Mouse (Mus musculus) forebrain, embryonic 13.5 days (tissue): Measurements from ENCODE around the gene Carm1. TPM values are rescaled to one million over a fixed set of nuclear protein-coding genes. Genes with fewer than 3 reads are reported as not detected.
"Not testable (repeated sequence)": the region's sequence is repeated elsewhere in the genome, so short reads cannot be mapped to it uniquely, and the experiment has no call there.

ENCODE experiments used
- ATAC-seq: fragments of 200-750 bp; cut with Nextera tagmentation; 2 replicates; pipeline ENCODE4 v1.8.0; 2017
- H3K27ac ChIP-seq: fragments of 300-500 bp; sonication (generic); 2 replicates; pipeline ENCODE4 v1.5.1; 2015; ENCODE audit warnings: inconsistent platforms, mild to moderate bottlenecking, moderate library complexity
- H3K27me3 ChIP-seq: fragments of 300-500 bp; sonication (generic); 2 replicates; pipeline ENCODE4 v1.6.1; 2015; ENCODE audit warnings: mild to moderate bottlenecking, inconsistent platforms
- H3K36me3 ChIP-seq: fragments of 300-500 bp; sonication (generic); 2 replicates; pipeline ENCODE4 v1.6.1; 2015; ENCODE audit warnings: mild to moderate bottlenecking, inconsistent platforms; ENCODE audit not compliant: poor library complexity, severe bottlenecking
- H3K4me1 ChIP-seq: fragments of 300-500 bp; sonication (generic); 2 replicates; pipeline ENCODE4 v1.6.1; 2015; ENCODE audit warnings: inconsistent platforms
- H3K4me2 ChIP-seq: fragments of 300-500 bp; sonication (generic); 2 replicates; pipeline ENCODE4 v1.6.1; 2015; ENCODE audit warnings: inconsistent platforms, mild to moderate bottlenecking, moderate library complexity
- H3K4me3 ChIP-seq: fragments of 300-500 bp; sonication (generic); 2 replicates; pipeline ENCODE4 v1.5.1; 2015; ENCODE audit warnings: mild to moderate bottlenecking, inconsistent platforms
- H3K9ac ChIP-seq: fragments of 300-500 bp; sonication (generic); 2 replicates; pipeline ENCODE4 v1.6.1; 2015; ENCODE audit warnings: mild to moderate bottlenecking, inconsistent platforms
- H3K9me3 ChIP-seq: fragments of 300-500 bp; sonication (generic); replicated peaks from 2 replicates; pipeline ENCODE4 v1.6.1; 2016; ENCODE audit warnings: inconsistent platforms
- WGBS: fragments of 180-500 bp; shearing (Covaris S2); methylation state at CpG from one replicate; pipeline ENCODE4 v1.1.7; 2015; 5-methylcytosine and 5-hydroxymethylcytosine counted together
- polyA plus RNA-seq: library from polyadenylated mRNA; unstranded; fragments of >200 nt; fragmentation: Nextera tagmentation; extraction: Ambion mirVana; gene quantifications from 2 replicates; pipeline ENCODE4 v1.2.1, GENCODE M21; 2015

Carm1 gene
- polyA plus RNA-seq, 1 experiment from 2014 or later = 28.5 TPM

GRCm38 (mm10) chr9:21589538-21589937 lies 42.8 kb downstream of the Carm1 start:
- peaks cover 26% of the 10 kb centered on the region for H3K4me1 ChIP-seq
- no peaks in the 10 kb centered on the region for H3K9me3 ChIP-seq
- no peak overlapping the region for H3K4me2 ChIP-seq
- H3K4me3 ChIP-seq = no peak overlapping the region
- WGBS = 89% methylated on average over 5 of the region's 5 CpGs
- no peaks in the 10 kb centered on the region for H3K27me3 ChIP-seq
- H3K27ac ChIP-seq = no peak overlapping the region
- H3K9ac ChIP-seq = no peak overlapping the region
- peaks cover 71% of the 10 kb centered on the region for H3K36me3 ChIP-seq
- no peak for ATAC-seq

GRCm38 (mm10) chr9:21591127-21591830 lies 44.6 kb downstream of the Carm1 start:
- Histone ChIP-seq H3K36me3 (peaks cover 69% of the 10 kb centered on the region), H3K4me3 (peak overlapping the region; percentile 100; the same call in 1 of the 2 replicates), H3K9ac (no peak overlapping the region), H3K27ac (no peak overlapping the region), H3K4me1 (peaks cover 36% of the 10 kb centered on the region), H3K9me3 (no peaks in the 10 kb centered on the region), H3K27me3 (no peaks in the 10 kb centered on the region), H3K4me2 (peak overlapping the region; percentile 97)
- WGBS = 80% methylated on average over 6 of the region's 6 CpGs
- ATAC-seq = no peak

- ATAC-seq = peak; percentile 75; the same call in 1 of the 2 replicates
- Histone ChIP-seq H3K36me3 (peaks cover 63% of the 10 kb centered on the region), H3K4me3 (peak overlapping the region; percentile 100)
Measured at GRCm38 (mm10) chr9:21591831-21592702, 45.4 kb downstream of the Carm1 start.

GRCm38 (mm10) chr9:21592703-21593121 lies 46.0 kb downstream of the Carm1 start, which contains the start of the genes Timm29 and Yipf2:
TSS of gene Timm29 (plus strand) at chr9:21592722.
TSS of gene Yipf2 (minus strand) at chr9:21592828.
- H3K36me3 ChIP-seq = peaks cover 57% of the 10 kb centered on the region
- H3K27ac ChIP-seq = peak within 1 kb of the TSS; percentile 88
- peak within 1 kb of the TSS; percentile 94 for H3K9ac ChIP-seq
- H3K27me3 ChIP-seq = no peaks in the 10 kb centered on the region
- H3K9me3 ChIP-seq = no peaks in the 10 kb centered on the region
- peak; percentile 93 for ATAC-seq
- under 1% methylated on average over 30 of the region's 30 CpGs for WGBS
- H3K4me1 ChIP-seq = peaks cover 36% of the 10 kb centered on the region
- H3K4me3 ChIP-seq = peak within 1 kb of the TSS; percentile 100
- peak within 1 kb of the TSS; percentile 97 for H3K4me2 ChIP-seq

More at GRCm38 (mm10) chr9:21591831-21592702, 45.4 kb downstream of the Carm1 start:
- WGBS = 20% methylated on average over 17 of the region's 17 CpGs
- peaks cover 36% of the 10 kb centered on the region for H3K4me1 ChIP-seq
- H3K27ac ChIP-seq = peak overlapping the region; percentile 44; the same call in 1 of the 2 replicates
- H3K4me2 ChIP-seq = peak overlapping the region; percentile 97
- no peaks in the 10 kb centered on the region for H3K27me3 ChIP-seq
- peak overlapping the region; percentile 68 for H3K9ac ChIP-seq
- H3K9me3 ChIP-seq = no peaks in the 10 kb centered on the region

GRCm38 (mm10) chr9:21593122-21593721 lies 46.5 kb downstream of the Carm1 start:
- peak overlapping the region; percentile 88 for H3K27ac ChIP-seq
- H3K4me3 ChIP-seq = peak overlapping the region; percentile 100
- H3K36me3 ChIP-seq = peaks cover 52% of the 10 kb centered on the region
- peaks cover 36% of the 10 kb centered on the region for H3K4me1 ChIP-seq
- no peak; the same call in 1 of the 2 replicates for ATAC-seq
- no peaks in the 10 kb centered on the region for H3K27me3 ChIP-seq
- H3K4me2 ChIP-seq = peak overlapping the region; percentile 97
- 2% methylated on average over 67 of the region's 69 CpGs for WGBS
- H3K9ac ChIP-seq = peak overlapping the region; percentile 94
- no peaks in the 10 kb centered on the region for H3K9me3 ChIP-seq

GRCm38 (mm10) chr9:21594350-21594749 lies 47.7 kb downstream of the Carm1 start:
- 89% methylated on average over 8 of the region's 8 CpGs for WGBS
- H3K27me3 ChIP-seq, H3K27ac ChIP-seq, H3K9me3 ChIP-seq, ATAC-seq: not testable (repeated sequence)
- H3K4me3 ChIP-seq = peak overlapping the region; percentile 100
- peak overlapping the region; percentile 97 for H3K4me2 ChIP-seq
- H3K4me1 ChIP-seq = peaks cover 36% of the 10 kb centered on the region
- peak overlapping the region; percentile 94; the same call in 1 of the 2 replicates for H3K9ac ChIP-seq
- H3K36me3 ChIP-seq = peaks cover 41% of the 10 kb centered on the region

GRCm38 (mm10) chr9:21594838-21595237 lies 48.1 kb downstream of the Carm1 start:
- Histone ChIP-seq H3K36me3 (peaks cover 36% of the 10 kb centered on the region), H3K9ac (no peak overlapping the region), H3K9me3 (no peaks in the 10 kb centered on the region), H3K27me3 (no peaks in the 10 kb centered on the region), H3K4me3 (no peak overlapping the region), H3K4me1 (peaks cover 36% of the 10 kb centered on the region), H3K4me2 (no peak overlapping the region), H3K27ac (no peak overlapping the region)
- WGBS = 92% methylated on average over 2 of the region's 2 CpGs
- ATAC-seq = no peak

- Histone ChIP-seq H3K27ac (no peak overlapping the region), H3K4me1 (peaks cover 23% of the 10 kb centered on the region), H3K9me3 (no peaks in the 10 kb centered on the region), H3K36me3 (peaks cover 21% of the 10 kb centered on the region), H3K27me3 (no peaks in the 10 kb centered on the region), H3K4me2 (no peak overlapping the region), H3K9ac (no peak overlapping the region), H3K4me3 (no peak overlapping the region)
- ATAC-seq = no peak
- WGBS = 53% methylated on average over 2 of the region's 2 CpGs
Measured at GRCm38 (mm10) chr9:21598198-21598597, 51.5 kb downstream of the Carm1 start.

GRCm38 (mm10) chr9:21600186-21600585 lies 53.5 kb downstream of the Carm1 start:
- H3K36me3 ChIP-seq = peaks cover 12% of the 10 kb centered on the region
- peaks cover 3% of the 10 kb centered on the region for H3K4me1 ChIP-seq
- H3K27me3 ChIP-seq = no peaks in the 10 kb centered on the region
- H3K4me2 ChIP-seq = no peak overlapping the region
- ATAC-seq = no peak
- 80% methylated on average over 3 of the region's 3 CpGs for WGBS
- no peak overlapping the region for H3K4me3 ChIP-seq
- no peak overlapping the region for H3K9ac ChIP-seq
- no peak overlapping the region for H3K27ac ChIP-seq
- H3K9me3 ChIP-seq = no peaks in the 10 kb centered on the region

GRCm38 (mm10) chr9:21601073-21601472 lies 54.4 kb downstream of the Carm1 start:
- no peak overlapping the region for H3K27ac ChIP-seq
- no peaks in the 10 kb centered on the region for H3K27me3 ChIP-seq
- H3K4me2 ChIP-seq = no peak overlapping the region
- H3K36me3 ChIP-seq = peaks cover 4% of the 10 kb centered on the region
- 88% methylated on average over 2 of the region's 2 CpGs for WGBS
- H3K9ac ChIP-seq = no peak overlapping the region
- no peaks in the 10 kb centered on the region for H3K4me1 ChIP-seq
- ATAC-seq = no peak
- H3K9me3 ChIP-seq = no peaks in the 10 kb centered on the region
- no peak overlapping the region for H3K4me3 ChIP-seq

GRCm38 (mm10) chr9:21601722-21602399 lies 55.2 kb downstream of the Carm1 start:
- H3K27ac ChIP-seq = no peak overlapping the region
- H3K9me3 ChIP-seq = no peaks in the 10 kb centered on the region
- no peaks in the 10 kb centered on the region; the same call in 1 of the 2 replicates for H3K36me3 ChIP-seq
- H3K4me2 ChIP-seq = no peak overlapping the region
- no peaks in the 10 kb centered on the region for H3K27me3 ChIP-seq
- H3K9ac ChIP-seq = no peak overlapping the region
- 51% methylated on average over 10 of the region's 10 CpGs for WGBS
- peak; percentile 66 for ATAC-seq
- no peaks in the 10 kb centered on the region for H3K4me1 ChIP-seq
- no peak overlapping the region for H3K4me3 ChIP-seq
